Mouse (Mus musculus) lung, embryonic 15.5 days (tissue): ENCODE data around the gene Tpx2. TPM values are rescaled to one million over a fixed set of nuclear protein-coding genes. Genes with fewer than 3 reads are reported as not detected.

Source experiments
- ATAC-seq: fragments of 200-750 bp; cut with Nextera tagmentation; 2 replicates; pipeline ENCODE4 v1.8.0; 2017; ENCODE audit warnings: moderate number of reproducible peaks, borderline replicate concordance; ENCODE audit not compliant: low FRiP score, low TSS enrichment; ENCODE audit errors: extremely low read depth
- H3K27ac ChIP-seq: fragments of 300-500 bp; sonication (generic); 2 replicates; pipeline ENCODE4 v1.5.1; 2015; ENCODE audit warnings: moderate library complexity, mild to moderate bottlenecking, inconsistent platforms
- H3K27me3 ChIP-seq: fragments of 300-500 bp; sonication (generic); 2 replicates; pipeline ENCODE4 v1.6.1; 2015; ENCODE audit warnings: inconsistent platforms
- H3K36me3 ChIP-seq: fragments of 300-500 bp; sonication (generic); 2 replicates; pipeline ENCODE4 v1.6.1; 2015; ENCODE audit warnings: inconsistent platforms
- H3K4me1 ChIP-seq: fragments of 300-500 bp; sonication (generic); 2 replicates; pipeline ENCODE4 v1.6.1; 2015; ENCODE audit warnings: inconsistent platforms
- H3K4me2 ChIP-seq: fragments of 300-500 bp; sonication (generic); 2 replicates; pipeline ENCODE4 v1.6.1; 2015; ENCODE audit warnings: inconsistent platforms, mild to moderate bottlenecking, moderate library complexity
- H3K4me3 ChIP-seq: fragments of 300-500 bp; sonication (generic); 2 replicates; pipeline ENCODE4 v1.5.1; 2015; ENCODE audit warnings: mild to moderate bottlenecking, inconsistent platforms
- H3K9ac ChIP-seq: fragments of 300-500 bp; sonication (generic); 2 replicates; pipeline ENCODE4 v1.6.1; 2015; ENCODE audit warnings: inconsistent platforms
- H3K9me3 ChIP-seq: fragments of 300-500 bp; sonication (generic); 2 replicates; pipeline ENCODE4 v1.6.1; 2016; ENCODE audit warnings: inconsistent platforms
- WGBS: fragments of 180-500 bp; shearing (Covaris S2); methylation state at CpG from one replicate; pipeline ENCODE4 v1.1.7; 2015; 5-methylcytosine and 5-hydroxymethylcytosine counted together
- polyA plus RNA-seq: library from polyadenylated mRNA; unstranded; fragments of >200 nt; fragmentation: Nextera tagmentation; extraction: Ambion mirVana; gene quantifications from 2 replicates; pipeline ENCODE4 v1.2.1, GENCODE M21; 2015

Gene Tpx2
- polyA plus RNA-seq, 1 experiment from 2014 or later: 92.1 TPM

DNA sequence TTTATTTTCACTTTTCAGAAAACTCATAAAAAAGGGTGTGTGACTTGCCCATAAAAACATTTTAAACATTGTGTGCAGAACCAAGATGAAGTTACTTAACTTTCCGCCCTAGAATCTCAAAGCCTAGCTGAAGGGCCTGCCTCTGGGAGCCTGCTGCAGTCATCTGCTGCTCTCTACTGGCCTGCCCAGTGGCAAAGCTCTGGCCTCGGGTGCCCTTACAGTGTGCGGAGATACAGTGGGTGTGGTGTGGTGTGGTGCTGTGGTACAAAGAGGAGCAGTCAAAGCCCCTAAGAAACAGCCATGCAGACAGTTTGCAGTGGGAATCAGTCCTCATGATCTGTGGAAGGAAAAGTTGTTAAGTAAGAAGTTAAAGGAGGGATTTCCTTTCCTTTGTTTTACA, 39.5 kb downstream of the Tpx2 start:
- Histone ChIP-seq H3K4me1 (no peaks in the 10 kb centered on the region), H3K36me3 (peaks cover 86% of the 10 kb centered on the region), H3K4me2 (no peak overlapping the region), H3K9me3 (no peaks in the 10 kb centered on the region), H3K27ac (no peak overlapping the region), H3K27me3 (no peaks in the 10 kb centered on the region), H3K9ac (no peak overlapping the region), H3K4me3 (no peak overlapping the region)
- 89% methylated on average over 3 of the region's 3 CpGs for WGBS
- ATAC-seq: no peak

DNA sequence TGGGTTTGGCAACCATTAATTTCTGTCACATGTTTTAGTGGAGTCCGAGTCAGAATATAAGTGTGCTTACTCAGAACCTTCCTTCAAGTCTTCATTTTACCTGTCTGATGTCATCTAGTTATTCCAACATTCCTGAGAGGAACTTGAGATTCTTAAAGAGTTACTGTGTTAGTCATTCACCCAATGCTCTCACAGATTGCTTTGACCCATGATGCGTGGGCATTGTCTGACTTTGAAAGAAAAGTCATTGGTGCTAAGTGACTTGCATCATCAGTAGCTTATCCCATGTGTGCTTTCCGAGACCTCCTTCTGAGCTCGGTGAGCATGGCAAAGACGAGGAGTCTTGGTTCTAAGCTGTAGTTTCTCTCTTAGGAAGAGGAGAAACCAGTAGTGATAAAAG, 41.0 kb downstream of the Tpx2 start:
- H3K36me3 ChIP-seq: peaks cover 90% of the 10 kb centered on the region
- no peak overlapping the region for H3K4me3 ChIP-seq
- no peak for ATAC-seq
- no peak overlapping the region for H3K27ac ChIP-seq
- WGBS: 86% methylated on average over 5 of the region's 5 CpGs
- no peaks in the 10 kb centered on the region for H3K27me3 ChIP-seq
- H3K9me3 ChIP-seq: no peaks in the 10 kb centered on the region
- H3K4me1 ChIP-seq: no peaks in the 10 kb centered on the region
- no peak overlapping the region for H3K4me2 ChIP-seq
- no peak overlapping the region for H3K9ac ChIP-seq

DNA sequence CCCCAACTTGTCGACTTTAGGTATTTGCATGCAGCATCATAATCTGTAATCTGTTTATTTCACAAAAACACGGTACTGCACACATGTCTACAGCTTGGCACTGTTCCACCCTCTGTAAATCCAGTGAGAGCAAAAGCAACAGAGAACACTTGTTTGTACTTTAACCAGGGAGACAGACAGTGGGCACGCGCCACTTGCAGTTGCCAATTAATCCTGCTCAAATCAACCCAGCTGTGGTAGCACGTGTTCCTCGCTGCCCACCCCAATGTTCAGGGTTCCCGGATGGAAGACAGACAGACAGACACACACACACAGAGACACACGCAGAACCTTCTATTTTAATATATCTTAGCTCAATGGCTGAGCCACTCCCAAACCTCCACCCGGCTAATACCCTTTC, 48.1 kb downstream of the Tpx2 start:
- no peaks in the 10 kb centered on the region for H3K27me3 ChIP-seq
- no peak overlapping the region for H3K9ac ChIP-seq
- H3K27ac ChIP-seq: no peak overlapping the region
- no peak for ATAC-seq
- peaks cover 53% of the 10 kb centered on the region for H3K36me3 ChIP-seq
- 84% methylated on average over 9 of the region's 9 CpGs for WGBS
- H3K4me2 ChIP-seq: no peak overlapping the region
- no peaks in the 10 kb centered on the region for H3K4me1 ChIP-seq
- no peaks in the 10 kb centered on the region for H3K9me3 ChIP-seq
- H3K4me3 ChIP-seq: no peak overlapping the region

DNA sequence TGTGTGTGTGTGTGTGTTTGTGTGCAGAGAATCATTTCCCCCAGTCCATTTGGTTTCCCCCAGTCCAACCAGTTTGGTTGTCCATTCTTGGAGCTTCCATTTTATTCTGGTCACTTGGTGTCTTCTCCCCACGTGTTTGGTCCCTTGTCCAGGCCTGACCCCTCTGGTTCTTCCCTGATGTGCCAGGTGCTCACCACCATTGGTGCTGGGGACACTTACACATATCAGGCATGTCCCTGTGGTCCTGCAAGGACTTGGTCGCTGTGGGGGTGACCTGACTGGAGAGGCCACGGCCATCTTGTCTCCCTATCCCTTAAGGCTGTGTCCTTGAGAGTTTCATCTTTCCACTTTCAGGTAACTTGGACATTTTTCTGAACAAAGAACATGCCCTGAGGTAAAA, 49.2 kb downstream of the Tpx2 start:
- H3K27me3 ChIP-seq: no peaks in the 10 kb centered on the region
- no peak overlapping the region for H3K4me3 ChIP-seq
- no peak overlapping the region for H3K4me2 ChIP-seq
- H3K9ac ChIP-seq: no peak overlapping the region
- no peaks in the 10 kb centered on the region for H3K4me1 ChIP-seq
- 77% methylated on average over 3 of the region's 3 CpGs for WGBS
- no peaks in the 10 kb centered on the region for H3K9me3 ChIP-seq
- no peak overlapping the region for H3K27ac ChIP-seq
- ATAC-seq: no peak
- H3K36me3 ChIP-seq: peaks cover 43% of the 10 kb centered on the region

DNA sequence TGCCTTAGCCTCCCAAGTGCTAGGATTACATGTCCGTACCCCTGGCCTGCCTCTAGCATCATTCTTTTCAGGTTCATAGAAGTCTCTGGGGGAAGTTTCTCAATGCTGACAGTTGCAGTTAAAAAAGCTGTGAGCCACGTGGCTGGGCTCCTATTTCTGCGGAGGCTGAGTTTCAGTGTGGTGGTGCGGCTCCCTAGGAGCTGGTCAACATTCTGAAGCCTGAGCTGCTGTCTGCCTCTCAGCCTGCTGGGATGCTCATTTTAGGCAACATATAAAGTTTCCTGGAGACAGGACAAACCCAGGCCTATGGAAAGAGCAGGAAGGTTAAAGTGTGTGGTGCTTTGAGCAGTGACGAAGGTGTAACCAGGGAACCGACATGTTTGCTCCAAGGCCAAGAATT, 51.2 kb downstream of the Tpx2 start:
- H3K4me1 ChIP-seq: no peaks in the 10 kb centered on the region
- no peak for ATAC-seq
- H3K4me2 ChIP-seq: no peak overlapping the region
- H3K4me3 ChIP-seq: no peak overlapping the region
- WGBS: 68% methylated on average over 6 of the region's 6 CpGs
- H3K27me3 ChIP-seq: no peaks in the 10 kb centered on the region
- no peak overlapping the region for H3K9ac ChIP-seq
- peaks cover 22% of the 10 kb centered on the region for H3K36me3 ChIP-seq
- no peak overlapping the region for H3K27ac ChIP-seq
- no peaks in the 10 kb centered on the region for H3K9me3 ChIP-seq

DNA sequence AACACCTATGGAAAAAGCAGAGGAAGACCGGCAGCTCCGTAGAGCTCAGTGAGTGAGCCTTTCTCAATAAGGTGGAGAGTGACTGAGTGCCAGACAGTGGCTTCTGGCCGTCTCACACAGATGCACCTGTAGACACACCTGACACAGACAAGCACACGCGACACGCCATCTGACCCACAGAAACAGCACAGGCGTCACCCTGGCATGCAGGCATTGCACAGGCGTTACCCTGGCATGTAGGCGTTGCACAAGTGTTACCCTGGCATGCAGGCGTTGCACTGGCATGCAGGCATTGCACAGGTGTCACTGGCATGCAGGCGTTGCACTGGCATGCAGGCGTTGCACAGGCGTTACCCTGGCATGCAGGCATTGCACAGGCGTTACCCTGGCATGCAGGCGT, 53.5 kb downstream of the Tpx2 start:
- no peaks in the 10 kb centered on the region for H3K9me3 ChIP-seq
- no peaks in the 10 kb centered on the region for H3K27me3 ChIP-seq
- no peak overlapping the region for H3K9ac ChIP-seq
- H3K27ac ChIP-seq: no peak overlapping the region
- H3K4me3 ChIP-seq: no peak overlapping the region
- 83% methylated on average over 15 of the region's 15 CpGs for WGBS
- no peak overlapping the region for H3K4me2 ChIP-seq
- ATAC-seq: no peak
- H3K4me1 ChIP-seq: peaks cover 14% of the 10 kb centered on the region
- no peaks in the 10 kb centered on the region for H3K36me3 ChIP-seq

DNA sequence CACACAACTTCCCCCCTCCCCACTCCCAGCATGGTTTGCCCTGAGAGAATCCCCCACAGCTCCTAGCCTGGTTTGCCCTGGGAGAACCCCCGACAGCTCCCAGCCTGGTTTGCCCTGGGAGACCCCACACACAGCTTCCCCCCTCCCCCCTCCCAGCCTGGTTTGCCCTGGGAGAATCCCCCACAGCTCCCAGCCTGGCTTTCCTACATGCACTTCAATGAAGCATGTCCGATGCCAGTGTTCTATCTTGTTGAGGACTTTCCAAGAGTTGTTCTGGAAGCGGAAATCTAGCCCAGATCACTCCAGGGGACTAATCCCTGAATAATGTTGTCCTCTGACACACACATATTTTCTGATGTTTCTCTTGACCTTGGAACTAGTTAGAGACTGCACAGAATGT, 54.9 kb downstream of the Tpx2 start:
- peaks cover 26% of the 10 kb centered on the region for H3K4me1 ChIP-seq
- H3K9me3 ChIP-seq: no peaks in the 10 kb centered on the region
- ATAC-seq: no peak
- H3K4me2 ChIP-seq: no peak overlapping the region
- 49% methylated on average over 3 of the region's 3 CpGs for WGBS
- H3K36me3 ChIP-seq: no peaks in the 10 kb centered on the region
- no peak overlapping the region for H3K4me3 ChIP-seq
- H3K27me3 ChIP-seq: no peaks in the 10 kb centered on the region
- H3K27ac ChIP-seq: no peak overlapping the region
- H3K9ac ChIP-seq: no peak overlapping the region

DNA sequence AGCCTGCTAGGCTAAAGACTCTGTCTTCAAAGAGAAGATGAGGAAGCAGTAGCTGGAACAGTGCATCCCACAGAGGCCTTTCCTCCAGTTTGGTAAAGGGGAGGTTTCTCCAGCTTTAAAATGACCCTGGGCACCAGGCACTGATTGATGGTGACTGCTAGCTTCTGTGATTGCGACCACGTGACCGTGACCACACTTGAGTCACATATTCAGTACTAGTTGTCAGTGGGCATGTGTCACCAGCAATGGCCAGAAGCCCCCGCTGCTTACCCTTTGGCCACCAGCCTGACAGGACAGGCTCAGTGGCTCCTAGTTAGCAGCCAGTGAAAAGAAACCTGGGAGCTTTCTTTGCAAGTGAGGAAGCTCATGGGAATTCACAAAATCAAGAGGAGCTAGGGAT, 55.8 kb downstream of the Tpx2 start:
- Histone ChIP-seq H3K9ac (no peak overlapping the region), H3K36me3 (no peaks in the 10 kb centered on the region), H3K27me3 (no peaks in the 10 kb centered on the region), H3K27ac (no peak overlapping the region), H3K4me2 (no peak overlapping the region), H3K9me3 (no peaks in the 10 kb centered on the region), H3K4me1 (peaks cover 27% of the 10 kb centered on the region), H3K4me3 (no peak overlapping the region)
- ATAC-seq: no peak
- 66% methylated on average over 4 of the region's 4 CpGs for WGBS

DNA sequence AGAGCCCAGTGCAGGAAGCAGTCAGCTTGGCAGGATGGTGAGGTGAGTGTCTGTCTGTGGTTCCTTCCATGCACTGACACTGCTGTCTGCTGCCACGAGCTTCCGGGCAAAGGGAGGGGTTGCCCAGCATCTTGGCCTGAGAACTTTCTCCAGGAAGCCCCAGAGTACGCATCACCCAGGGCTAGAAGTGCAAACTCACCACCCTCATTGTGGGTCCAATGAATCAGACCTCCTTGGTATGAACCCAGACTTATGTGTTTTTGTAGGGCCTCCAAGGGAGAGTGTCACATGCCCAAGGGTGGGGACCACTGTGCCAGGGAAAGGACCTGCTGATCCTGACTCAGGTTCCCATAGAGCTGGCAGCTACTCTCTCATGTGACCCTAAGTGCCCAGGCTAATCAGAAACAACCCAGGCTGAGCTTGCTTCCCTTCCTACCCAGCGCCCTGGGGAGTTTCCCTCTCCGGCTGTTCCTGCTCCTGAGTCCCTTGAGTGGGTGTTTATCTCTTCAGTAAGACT, 56.4 kb downstream of the Tpx2 start:
- H3K9ac ChIP-seq: no peak overlapping the region
- H3K27me3 ChIP-seq: no peaks in the 10 kb centered on the region
- no peak overlapping the region for H3K27ac ChIP-seq
- H3K9me3 ChIP-seq: no peaks in the 10 kb centered on the region
- H3K36me3 ChIP-seq: no peaks in the 10 kb centered on the region
- no peak overlapping the region for H3K4me3 ChIP-seq
- peaks cover 27% of the 10 kb centered on the region for H3K4me1 ChIP-seq
- ATAC-seq: no peak
- no peak overlapping the region for H3K4me2 ChIP-seq
- WGBS: 58% methylated on average over 5 of the region's 5 CpGs

DNA sequence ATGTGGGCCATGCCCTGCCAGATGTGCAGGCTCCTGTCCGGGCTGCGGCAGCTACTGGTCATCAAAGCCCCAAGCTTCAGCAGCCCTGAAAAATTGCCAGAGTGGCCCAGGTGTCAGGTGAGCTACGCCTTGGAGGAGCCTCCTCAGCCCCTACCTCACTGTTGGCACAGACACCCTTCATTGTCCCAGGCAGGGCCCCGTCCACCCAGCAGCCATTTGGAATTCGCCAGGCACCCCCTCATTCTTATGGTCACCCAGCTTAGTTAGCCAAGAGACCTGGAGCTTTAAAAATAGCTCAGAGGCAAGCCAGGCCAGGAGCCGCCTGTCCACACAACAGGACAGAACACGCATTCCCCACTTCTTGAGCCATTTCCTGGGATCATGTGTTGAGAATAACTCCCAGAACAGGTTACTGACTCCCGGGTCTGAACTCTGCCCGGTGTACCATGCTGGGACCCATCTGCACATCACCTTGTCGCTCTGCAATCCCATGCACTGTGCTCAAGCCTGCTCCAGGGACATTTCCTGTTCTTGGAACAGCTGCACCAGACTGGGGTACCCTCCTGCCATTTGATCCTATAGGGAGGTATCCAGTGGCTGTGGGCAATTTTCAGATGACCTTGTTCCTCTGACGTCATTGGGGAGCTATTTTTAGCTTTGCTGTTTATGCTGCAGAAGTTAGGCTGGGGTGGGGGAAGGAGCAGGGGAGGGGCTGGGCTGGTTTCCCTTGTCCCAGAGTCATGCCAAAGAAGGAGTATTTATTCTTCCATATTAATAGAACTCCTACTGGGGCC, 57.5 kb downstream of the Tpx2 start:
- H3K9ac ChIP-seq: no peak overlapping the region
- H3K4me3 ChIP-seq: no peak overlapping the region
- 0 out of 2 replicates have a peak overlapping the region, but pooled peaks have one; percentile 37 for H3K27ac ChIP-seq
- 39% methylated on average over 11 of the region's 11 CpGs for WGBS
- H3K9me3 ChIP-seq: no peaks in the 10 kb centered on the region
- ATAC-seq: peak; percentile 47; the same call in 1 of the 2 replicates
- H3K4me2 ChIP-seq: no peak overlapping the region
- H3K36me3 ChIP-seq: no peaks in the 10 kb centered on the region
- peaks cover under 1% of the 10 kb centered on the region; the same call in 1 of the 2 replicates for H3K27me3 ChIP-seq
- peaks cover 27% of the 10 kb centered on the region for H3K4me1 ChIP-seq

DNA sequence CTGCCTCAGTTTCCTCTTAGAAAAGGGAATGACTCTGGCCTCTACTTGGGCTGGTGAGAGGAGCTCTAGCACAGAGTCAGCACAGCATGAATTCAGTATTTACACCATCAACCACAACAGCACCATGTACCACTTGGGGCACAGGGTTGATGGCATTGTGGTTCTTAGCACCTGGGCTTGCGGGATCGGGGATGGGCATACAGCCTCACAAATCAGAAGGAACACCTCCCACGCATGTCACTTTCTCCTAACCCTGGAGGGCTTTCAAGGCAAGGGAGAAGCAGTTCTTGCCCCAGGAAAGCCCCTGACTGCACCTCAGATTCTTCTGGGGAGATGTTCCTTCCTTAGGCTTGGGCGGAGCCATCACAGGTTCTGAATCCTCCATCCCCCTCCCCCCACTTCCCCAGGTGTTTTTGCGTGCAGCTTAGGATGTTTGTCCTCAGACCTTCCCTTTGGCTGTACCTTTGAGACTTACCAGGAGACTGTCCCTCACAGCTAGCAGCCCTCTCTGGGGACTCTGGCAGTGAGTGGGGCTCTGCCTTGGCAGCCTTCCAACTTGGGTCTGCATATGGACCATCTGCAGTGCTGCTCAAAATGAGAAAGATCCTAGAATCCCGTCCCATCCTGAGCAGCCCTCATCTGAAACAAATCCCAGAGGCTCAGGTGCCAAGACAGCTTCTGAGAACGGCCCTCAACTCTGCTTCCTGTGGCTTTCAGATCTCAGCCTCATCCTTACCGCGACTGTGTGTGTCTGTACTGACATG, 58.7 kb downstream of the Tpx2 start:
- no peaks in the 10 kb centered on the region for H3K36me3 ChIP-seq
- WGBS: 40% methylated on average over 9 of the region's 9 CpGs

More for the DNA sequence above, 58.7 kb downstream of the Tpx2 start:
- Histone ChIP-seq H3K9me3 (no peaks in the 10 kb centered on the region), H3K27me3 (peaks cover 13% of the 10 kb centered on the region), H3K4me1 (peaks cover 27% of the 10 kb centered on the region), H3K9ac (no peak overlapping the region), H3K4me3 (no peak overlapping the region), H3K27ac (no peak overlapping the region), H3K4me2 (no peak overlapping the region)
- ATAC-seq: 0 out of 2 replicates have a peak, but pooled peaks have one; percentile 41
